Mouse (Mus musculus): ENCODE measurements around the gene Cryzl2.
A peak's percentile ranks its signal among the peaks of the same experiment; 100 is the strongest.

The Cryzl2 gene

DNA sequence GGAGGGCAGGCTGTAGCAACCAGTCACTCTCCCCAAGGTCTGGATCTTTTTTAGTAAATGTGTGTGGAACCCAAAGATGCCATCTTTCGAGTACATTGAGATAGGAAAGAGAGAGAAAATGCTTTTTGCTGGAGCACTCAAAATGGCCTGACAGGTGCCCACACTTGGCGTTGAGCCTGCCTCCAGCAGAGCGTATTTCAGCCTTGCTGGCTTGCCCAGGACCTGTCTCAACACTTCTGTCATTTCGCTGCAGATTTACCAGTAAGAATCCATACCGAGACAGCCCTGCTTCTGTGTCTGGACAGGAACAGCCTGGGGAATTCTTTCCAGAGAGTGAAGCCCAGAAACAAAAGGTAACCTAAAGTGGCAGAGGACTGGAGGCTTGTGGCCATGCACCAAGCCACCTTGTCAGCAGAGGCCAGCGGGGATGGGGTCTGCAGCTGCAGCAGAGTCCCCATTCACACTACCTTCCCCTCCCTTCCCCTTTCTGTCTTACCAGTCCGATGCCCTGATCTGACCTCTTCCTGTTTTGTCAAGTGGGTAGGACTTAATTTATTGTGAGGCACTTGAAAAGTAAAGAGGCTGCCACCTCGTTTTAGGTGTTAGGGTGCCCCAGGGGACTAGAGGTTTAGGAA, 74.6 kb downstream of the Cryzl2 start:
- no peak for DNase-seq (ENCODE audit: low spot score)

DNA sequence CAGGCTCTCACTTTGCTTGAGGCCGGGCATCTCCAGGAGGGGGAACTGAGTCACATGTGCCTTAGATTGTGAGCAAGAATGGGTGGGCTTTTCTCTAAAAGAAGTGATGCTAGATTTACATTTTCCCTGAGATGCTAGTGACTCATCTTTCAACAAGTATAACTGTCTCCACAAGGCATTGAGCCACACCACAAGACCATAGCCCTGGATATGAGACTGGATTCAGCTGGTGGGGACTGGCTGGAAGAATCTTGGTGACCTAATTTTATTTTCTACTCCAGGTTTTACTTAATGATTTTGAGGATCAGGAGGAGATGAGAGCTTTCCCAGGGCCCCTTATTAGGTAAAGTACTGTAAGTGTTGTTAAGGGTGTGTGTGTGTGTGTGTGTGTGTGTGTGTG, 77.2 kb downstream of the Cryzl2 start:
- DNase-seq (ENCODE audit: low spot score) = no peak

DNA sequence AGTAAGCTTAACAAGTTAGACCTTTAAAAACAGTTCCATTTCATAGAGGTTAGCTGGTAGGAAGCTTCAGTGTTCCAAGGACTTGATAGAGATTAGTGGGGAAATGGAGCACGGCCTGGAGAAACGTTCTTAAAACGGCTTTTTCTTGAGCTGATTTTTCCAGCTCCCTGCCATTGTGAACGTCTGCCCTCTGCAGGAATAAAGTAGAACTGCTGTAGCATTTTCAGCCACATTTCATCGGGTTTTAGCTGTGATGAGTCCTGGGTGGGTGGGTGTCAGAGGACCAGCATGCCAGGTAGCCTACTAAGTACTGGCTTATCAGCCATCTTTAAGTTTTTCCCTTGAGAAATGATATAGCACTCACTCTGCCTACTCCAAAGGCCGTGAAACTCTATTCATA, 78.1 kb downstream of the Cryzl2 start:
- DNase-seq (ENCODE audit: low spot score) = peak; percentile 54

DNA sequence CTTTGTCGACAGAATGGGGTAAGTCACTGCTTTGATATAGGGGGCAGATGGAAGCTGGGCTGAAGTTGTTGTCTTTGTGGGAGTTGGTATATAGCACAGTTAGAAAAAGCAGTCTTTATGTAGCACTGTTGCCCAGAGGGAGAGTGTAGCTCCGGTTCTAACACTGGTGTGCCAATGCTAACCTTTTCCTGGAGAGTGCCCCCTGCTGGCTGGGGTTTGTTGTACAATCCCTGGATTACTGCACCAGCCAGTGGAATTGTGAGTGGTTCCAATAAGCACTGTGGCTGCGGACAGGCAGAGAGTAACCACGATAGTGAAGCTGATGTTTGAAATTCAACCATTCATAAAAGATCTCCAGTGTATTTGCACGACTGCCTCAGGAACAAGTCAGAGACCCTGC, 79.3 kb downstream of the Cryzl2 start:
- peak; percentile 60 for DNase-seq (ENCODE audit: low spot score)

Measured in testis, postnatal 10 days (tissue).